In the genomic region with DNA sequence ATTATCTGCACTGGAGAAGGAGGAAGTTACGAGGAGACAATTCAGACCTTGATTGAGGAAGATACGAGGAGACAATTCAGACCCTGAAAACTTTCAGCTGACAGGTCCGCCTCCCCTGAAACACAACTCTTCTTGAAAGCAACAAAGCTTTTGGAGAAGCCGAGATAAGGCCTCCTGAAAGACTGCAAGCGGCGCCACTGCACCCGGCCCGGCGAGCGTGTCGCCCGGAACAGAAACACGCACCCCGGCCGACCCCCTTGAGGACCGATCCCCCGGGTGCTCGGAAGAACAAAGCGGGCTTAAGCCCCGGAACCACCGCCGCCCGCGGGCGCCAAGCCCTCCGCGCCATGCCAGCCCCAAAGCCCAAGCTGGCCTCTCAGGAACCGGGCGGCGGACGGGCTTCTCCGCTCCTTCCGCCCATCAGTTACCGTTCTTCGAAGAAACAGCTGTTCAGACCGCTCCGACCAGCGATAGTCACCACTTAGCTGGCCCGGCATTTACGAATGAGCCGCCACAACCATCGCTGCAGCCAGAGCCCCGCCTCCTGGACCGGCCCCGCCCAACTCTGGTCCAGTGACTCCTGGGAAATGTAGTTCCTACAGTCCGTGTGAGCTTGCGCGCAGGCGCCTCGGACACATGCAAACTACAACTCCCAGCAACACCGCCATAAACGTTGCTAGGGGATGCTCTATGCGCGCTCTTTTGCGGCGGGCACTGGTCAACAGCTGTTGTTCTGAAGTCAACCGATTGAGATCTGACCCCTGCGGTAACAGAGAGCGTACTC, we compare ENCODE assay signal across 8 mouse cellular contexts. TPM values are rescaled to one million over a fixed set of nuclear protein-coding genes. Genes with fewer than 3 reads are reported as not detected.
DNase-seq lines count a peak whose midpoint lies in the region; ATAC-seq lines count a peak whose summit lies in the region.

No protein-coding gene starts in this region.

- peaks cover 17% of the 10 kb centered on the region for H3K4me1 ChIP-seq in hindbrain, embryonic 15.5 days (replicated peaks)

- ATAC-seq in hindbrain, embryonic 15.5 days (ENCODE audit: low FRiP score, low read depth), result peak; percentile 100

- DNase-seq in R1 (ENCODE audit: low read depth, low spot score), result peak; percentile 98
- DNase-seq in cerebellum, postnatal 25 days, result peak; percentile 94 to 96
- DNase-seq in frontal cortex, postnatal 25 days (ENCODE audit: low spot score in 2 of 2), result peak; percentile 79 to 88
- DNase-seq in left cerebral cortex, adult 11 months (ENCODE audit: low spot score), result peak; percentile 93
- DNase-seq in lung, postnatal 4 days, result peak; percentile 97
- DNase-seq in retina, postnatal 7 days (ENCODE audit: low read depth, low spot score), result peak; percentile 91
- DNase-seq in urinary bladder, adult 2 months (ENCODE audit: low spot score), result peak; percentile 78

- peak overlapping the region; percentile 75 for H3K4me3 ChIP-seq in hindbrain, embryonic 15.5 days

- no peaks in the 10 kb centered on the region for H3K9me3 ChIP-seq in hindbrain, embryonic 15.5 days

- peaks cover 4% of the 10 kb centered on the region; the same call in 1 of the 2 replicates for H3K27me3 ChIP-seq in hindbrain, embryonic 15.5 days

- H3K36me3 ChIP-seq in hindbrain, embryonic 15.5 days, result no peaks in the 10 kb centered on the region

- peak overlapping the region; percentile 82 for H3K4me2 ChIP-seq in hindbrain, embryonic 15.5 days

- H3K27ac ChIP-seq in hindbrain, embryonic 15.5 days (replicated peaks), result peak overlapping the region; percentile 74

- under 1% methylated on average over 59 of the region's 59 CpGs for WGBS in hindbrain, embryonic 15.5 days

- H3K9ac ChIP-seq in hindbrain, embryonic 15.5 days, result peak overlapping the region; percentile 50

RNA-seq across cellular contexts. Expression of gene Cenpj, which starts 3.7 kb away (rescaled TPM):
- 5.3 and 6.9 TPM in 2 replicates for polyA plus RNA-seq in hindbrain, embryonic 15.5 days (2015; fragmentation: Nextera tagmentation; extraction: Ambion mirVana)
- 3.6 and 6.0 TPM in 2 replicates for polyA plus RNA-seq in urinary bladder, adult 2 months (2012; rRNA removed)

RNA-seq across cellular contexts. Expression of gene Parp4, which starts 3.9 kb away (rescaled TPM):
- 1.3 and 1.7 TPM in 2 replicates for polyA plus RNA-seq in hindbrain, embryonic 15.5 days (2015; fragmentation: Nextera tagmentation; extraction: Ambion mirVana)
- polyA plus RNA-seq in urinary bladder, adult 2 months (2012; rRNA removed), result 28.0 and 36.2 TPM in 2 replicates

Comparison
In these comparisons a context has a peak if more than half of its experiments do, and no peak if none do; other contexts are left out.
1. Peak in every context shown above with its lines: DNase-seq, ATAC-seq, H3K4me3 ChIP-seq and H3K27ac ChIP-seq.
2. RNA of gene Parp4, which starts 3.9 kb away (polyA plus RNA-seq): 28.0 to 36.2 TPM in urinary bladder, adult 2 months; 1.3 to 1.7 TPM in hindbrain, embryonic 15.5 days; every median in the first group is over 10 times any median in the second.